Mouse (Mus musculus) brain, embryonic 14.5 days (tissue): ENCODE data around the gene Tfdp1. TPM values are rescaled to one million over a fixed set of nuclear protein-coding genes. Genes with fewer than 3 reads are reported as not detected.

ENCODE experiments used
- DNase-seq: peaks from one replicate; pipeline ENCODE4 v3.0.0-alpha.2; 2011; ENCODE audit warnings: low read depth
- CTCF ChIP-seq: fragments of 200-500 bp; IDR thresholded peaks from 2 replicates; pipeline ENCODE4 v1.5.1; 2012; ENCODE audit warnings: inconsistent platforms, mild to moderate bottlenecking, moderate library complexity, borderline replicate concordance; ENCODE audit not compliant: insufficient read depth, insufficient read length; ENCODE audit errors: extremely low read depth
- POLR2A ChIP-seq: fragments of 200-500 bp; IDR thresholded peaks from 2 replicates; pipeline ENCODE4 v1.6.1; 2012; ENCODE audit warnings: mild to moderate bottlenecking, inconsistent platforms, borderline replicate concordance; ENCODE audit not compliant: poor library complexity, insufficient read depth, insufficient read length, severe bottlenecking; ENCODE audit errors: extremely low read depth
- polyA plus RNA-seq: library from polyadenylated mRNA; depleted of rRNA; stranded (reverse); fragments of >200 nt; gene quantifications from 2 replicates; pipeline ENCODE4 v1.2.3, GENCODE M21; 2012

Tfdp1 gene
- polyA plus RNA-seq, 1 experiment = 142 TPM

GRCm38 (mm10) chr8:13356681-13357080, 18.1 kb downstream of the Tfdp1 start:
- TF ChIP-seq CTCF (no peak), POLR2A (no peak)
- no peak for DNase-seq

- TF ChIP-seq POLR2A = no peak
- TF ChIP-seq CTCF = no peak
- no peak for DNase-seq
Measured at GRCm38 (mm10) chr8:13360213-13360612, 21.7 kb downstream of the Tfdp1 start.

GRCm38 (mm10) chr8:13361865-13362264, 23.3 kb downstream of the Tfdp1 start:
- no peak for DNase-seq
- no peak; the same call in 1 of the 2 replicates for TF ChIP-seq CTCF
- TF ChIP-seq POLR2A = no peak

- DNase-seq = no peak
- TF ChIP-seq CTCF = no peak
- no peak for TF ChIP-seq POLR2A
Measured at GRCm38 (mm10) chr8:13373151-13373662, 34.7 kb downstream of the Tfdp1 start.

GRCm38 (mm10) chr8:13381630-13382029, 43.1 kb downstream of the Tfdp1 start:
- TF ChIP-seq POLR2A = no peak
- TF ChIP-seq CTCF = no peak
- no peak for DNase-seq

- DNase-seq = no peak
- TF ChIP-seq CTCF = no peak
- no peak for TF ChIP-seq POLR2A
Measured at GRCm38 (mm10) chr8:13382536-13382935, 44.0 kb downstream of the Tfdp1 start.

GRCm38 (mm10) chr8:13382999-13383398, 44.4 kb downstream of the Tfdp1 start:
- no peak for DNase-seq
- TF ChIP-seq POLR2A = no peak
- TF ChIP-seq CTCF = no peak

GRCm38 (mm10) chr8:13386366-13386765, 47.8 kb downstream of the Tfdp1 start:
- DNase-seq = no peak
- no peak for TF ChIP-seq CTCF
- no peak for TF ChIP-seq POLR2A

GRCm38 (mm10) chr8:13387728-13388127, 49.2 kb downstream of the Tfdp1 start:
- no peak for DNase-seq
- TF ChIP-seq POLR2A (no peak), CTCF (no peak)

GRCm38 (mm10) chr8:13388744-13389143, 50.2 kb downstream of the Tfdp1 start:
- no peak for TF ChIP-seq POLR2A
- TF ChIP-seq CTCF = no peak
- no peak for DNase-seq

- TF ChIP-seq POLR2A (no peak), CTCF (no peak)
- no peak for DNase-seq
Measured at GRCm38 (mm10) chr8:13393869-13394268, 55.3 kb downstream of the Tfdp1 start.

- TF ChIP-seq CTCF = no peak
- TF ChIP-seq POLR2A = no peak
- DNase-seq = no peak
Measured at GRCm38 (mm10) chr8:13396725-13397124, 58.2 kb downstream of the Tfdp1 start, which contains the start of gene Atp4b. Gene Atp4b (minus strand): TSS chr8:13396825.
